Mouse (Mus musculus) urinary bladder, postnatal 4 days (tissue): ENCODE measurements around the gene Hipk2.
A peak's percentile ranks its signal among the peaks of the same experiment; 100 is the strongest.

Experiments used
- DNase-seq, 2 experiments: peaks; one replicate each; pipeline ENCODE4 v3.0.0; 2021 to 2022; ENCODE audit warnings: low spot score in 2 of 2

Gene Hipk2

GRCm38 (mm10) chr6:38867291-38867690, 8.7 kb downstream of the Hipk2 start:
- no peak for DNase-seq

GRCm38 (mm10) chr6:38866761-38867160, 9.2 kb downstream of the Hipk2 start:
- DNase-seq, result no peak

DNA sequence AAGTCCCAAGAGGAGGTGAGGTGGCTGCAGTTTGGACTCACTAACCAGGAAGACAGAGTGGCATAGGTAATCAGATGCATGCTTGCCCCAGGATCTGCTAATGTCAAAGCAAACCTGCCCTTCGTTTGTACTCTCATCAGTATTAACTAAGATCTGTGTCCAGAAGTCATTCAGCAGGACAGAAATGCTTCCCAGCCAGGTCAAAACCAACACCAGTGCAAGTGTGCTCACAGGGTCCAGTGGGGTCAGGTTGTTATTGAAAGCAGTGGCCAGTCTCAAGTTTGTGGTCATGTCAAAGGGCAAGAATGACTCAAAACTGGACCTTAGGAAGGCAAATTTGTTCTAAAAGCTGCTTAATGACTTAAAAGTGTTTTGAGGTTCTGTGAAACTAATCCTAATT, 9.6 kb downstream of the Hipk2 start:
- no peak for DNase-seq

GRCm38 (mm10) chr6:38865805-38866204, 10.2 kb downstream of the Hipk2 start:
- DNase-seq, result no peak

GRCm38 (mm10) chr6:38863595-38863994, 12.4 kb downstream of the Hipk2 start:
- DNase-seq, result no peak

GRCm38 (mm10) chr6:38860301-38860700, 15.7 kb downstream of the Hipk2 start:
- no peak for DNase-seq

DNA sequence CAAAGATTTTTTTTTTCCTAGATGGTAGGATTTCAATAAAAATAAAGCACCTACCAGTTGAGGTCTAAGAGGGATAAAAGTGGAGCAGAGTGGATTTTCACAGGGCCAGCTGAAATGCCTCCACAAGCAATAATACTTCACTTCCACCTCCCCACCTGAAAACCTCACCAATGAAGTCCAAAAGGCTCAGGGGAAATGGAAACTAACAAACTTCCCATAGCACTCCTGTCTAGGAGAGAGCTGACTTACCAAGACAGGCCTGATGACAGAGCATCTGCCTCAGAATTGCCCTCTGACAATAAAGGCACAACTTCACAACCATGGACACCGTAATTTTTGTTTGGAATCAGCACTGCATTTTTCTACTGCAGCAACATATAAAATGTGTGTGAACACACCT, 16.1 kb downstream of the Hipk2 start:
- no peak for DNase-seq

GRCm38 (mm10) chr6:38853561-38853992, 22.4 kb downstream of the Hipk2 start:
- DNase-seq, result no peak

DNA sequence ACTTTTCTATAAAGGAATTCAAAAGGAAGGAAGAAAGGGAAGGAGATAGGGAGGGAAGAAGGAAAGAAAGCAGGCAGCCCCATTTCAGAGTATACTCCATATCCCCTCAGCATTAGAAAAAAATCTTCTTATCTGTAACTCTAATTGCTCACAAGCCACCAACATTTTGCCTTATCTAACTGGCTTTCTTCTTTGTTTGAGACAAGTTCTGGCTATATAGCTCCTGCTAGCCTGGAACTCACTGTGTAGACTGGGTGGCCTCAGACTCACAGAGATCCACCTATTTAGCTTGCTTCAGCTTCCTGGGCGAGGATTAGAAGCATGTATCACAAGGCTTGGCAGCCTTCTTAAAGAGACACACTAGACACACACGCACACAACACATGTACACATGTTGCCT, 24.2 kb downstream of the Hipk2 start:
- DNase-seq, result peak in 1 of 2 experiments; percentile 7

- peak in 1 of 2 experiments; percentile 5 for DNase-seq
Measured at GRCm38 (mm10) chr6:38850715-38851259, 25.2 kb downstream of the Hipk2 start.

- DNase-seq, result no peak
Measured at GRCm38 (mm10) chr6:38847958-38848910, 27.7 kb downstream of the Hipk2 start.

- peak in 1 of 2 experiments; percentile 10 for DNase-seq
Measured at GRCm38 (mm10) chr6:38847447-38847846, 28.5 kb downstream of the Hipk2 start.

DNA sequence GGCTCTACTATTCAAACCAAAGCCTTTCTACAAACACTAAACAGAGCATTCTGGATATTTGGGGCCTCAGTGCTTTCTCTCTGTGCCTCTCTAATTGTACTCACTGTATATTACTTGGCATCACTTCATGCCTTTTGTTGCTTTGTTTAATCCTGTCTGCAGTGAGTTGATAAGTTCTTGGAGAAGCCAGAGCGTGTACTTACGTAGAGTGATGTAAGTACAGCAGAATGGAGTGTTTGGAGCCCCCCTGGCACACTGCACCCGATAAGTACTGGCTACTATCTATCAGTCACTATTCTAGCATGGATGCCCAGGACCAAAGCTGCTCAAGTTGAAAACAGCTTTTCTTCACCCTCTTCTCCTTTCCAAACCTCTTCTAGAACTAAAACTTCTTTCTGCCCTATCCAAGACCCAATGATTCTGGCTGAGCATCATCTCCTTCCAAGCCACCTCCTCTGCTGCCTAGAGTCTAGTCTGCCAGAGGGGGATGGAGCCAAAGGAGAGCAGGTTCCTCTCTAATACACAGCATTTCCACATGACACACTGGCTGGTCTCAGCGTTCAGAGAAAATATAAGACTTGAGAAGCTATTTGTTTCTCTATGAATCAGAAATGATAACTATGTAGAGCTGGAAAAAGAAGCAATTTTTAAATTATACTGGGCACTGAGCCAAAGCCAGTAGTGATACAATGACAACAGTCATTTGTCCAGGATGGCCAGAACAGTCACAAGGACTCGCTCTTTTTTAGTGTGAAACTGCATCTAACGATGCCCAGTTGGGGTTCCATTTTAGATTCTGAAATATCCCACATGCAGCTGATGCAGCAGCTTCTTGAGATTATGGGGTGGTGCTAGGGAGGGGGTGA, 29.4 kb downstream of the Hipk2 start:
- peak in 1 of 2 experiments; percentile 12 for DNase-seq

DNA sequence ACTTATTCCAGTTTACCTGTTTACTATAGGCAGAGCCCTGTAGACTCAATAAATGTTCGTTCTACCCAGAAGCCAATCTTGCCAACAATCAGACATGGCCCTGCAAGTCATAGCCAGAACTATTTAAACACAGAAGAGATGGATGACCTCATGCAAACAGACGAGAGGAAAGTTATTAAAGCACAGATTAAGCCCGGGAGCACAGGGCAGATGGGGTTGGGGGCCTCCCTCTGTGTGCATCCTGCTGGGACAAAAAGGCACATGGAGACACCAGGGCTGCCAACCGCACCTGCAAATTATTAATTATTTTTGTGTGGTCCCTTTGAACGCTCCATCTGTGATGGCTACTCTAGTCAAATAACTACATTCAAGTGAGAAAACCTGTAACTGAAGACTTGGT, 30.1 kb downstream of the Hipk2 start:
- DNase-seq, result peak in 1 of 2 experiments; percentile 7

DNA sequence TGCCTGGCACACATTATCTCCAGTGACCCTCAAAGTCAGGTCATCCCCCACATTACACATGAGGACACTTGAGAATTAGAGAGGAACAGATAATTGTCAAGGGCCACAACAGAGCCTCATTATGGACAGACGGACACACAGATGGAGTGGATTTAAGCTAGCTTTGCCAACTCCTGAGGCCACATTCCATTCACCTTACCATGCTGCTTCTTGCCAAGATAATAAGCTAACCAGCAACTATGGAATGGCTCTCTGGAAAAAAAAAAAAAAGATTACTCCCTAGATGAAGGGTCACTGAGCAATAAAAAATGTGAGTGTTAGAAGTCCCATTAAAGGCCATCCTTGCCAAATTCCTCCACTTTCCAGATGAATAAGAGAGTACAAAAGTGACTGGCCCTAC, 30.8 kb downstream of the Hipk2 start:
- peak in 1 of 2 experiments; percentile 8 for DNase-seq

DNA sequence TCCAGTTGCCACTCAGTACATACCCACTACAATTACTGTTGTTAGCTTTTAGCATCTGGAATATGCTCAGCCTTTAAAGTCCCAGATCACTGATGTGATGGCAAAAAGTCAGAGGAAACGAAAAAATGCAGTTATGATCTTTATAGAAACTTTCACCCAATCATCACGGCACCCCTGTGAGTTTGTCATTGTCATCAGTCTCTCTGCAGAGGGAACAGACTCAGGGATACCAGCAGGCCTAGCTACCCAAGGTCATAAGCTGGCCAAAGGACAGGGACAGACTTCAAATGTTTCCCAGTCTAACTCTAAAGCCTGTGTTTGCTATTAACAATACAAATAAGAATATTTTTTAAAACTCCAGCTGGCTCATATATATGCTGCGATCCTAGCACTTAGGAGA, 34.4 kb downstream of the Hipk2 start:
- no peak for DNase-seq

- DNase-seq, result no peak
Measured at GRCm38 (mm10) chr6:38840780-38841179, 35.2 kb downstream of the Hipk2 start.

DNA sequence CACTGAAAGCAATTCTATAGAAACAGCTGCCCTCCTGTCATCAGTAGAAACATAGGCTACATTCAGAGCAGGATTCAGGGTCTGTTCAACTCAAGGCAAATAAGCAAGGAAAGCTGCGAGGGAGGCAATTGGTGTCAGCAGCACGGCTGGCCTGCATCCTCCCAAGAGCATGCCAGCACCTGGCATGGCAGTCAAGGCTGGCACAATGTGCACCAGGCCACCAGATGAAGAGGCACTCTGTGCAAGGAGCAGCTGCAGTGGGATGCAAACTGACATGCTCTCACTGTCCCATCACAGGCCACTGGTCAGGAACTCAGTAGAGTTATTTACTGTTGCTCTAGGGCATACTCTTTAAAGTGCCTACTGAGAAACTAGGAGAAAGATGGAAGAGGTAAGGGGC, 35.6 kb downstream of the Hipk2 start:
- DNase-seq, result no peak

GRCm38 (mm10) chr6:38839891-38840290, 36.1 kb downstream of the Hipk2 start:
- DNase-seq, result no peak

DNA sequence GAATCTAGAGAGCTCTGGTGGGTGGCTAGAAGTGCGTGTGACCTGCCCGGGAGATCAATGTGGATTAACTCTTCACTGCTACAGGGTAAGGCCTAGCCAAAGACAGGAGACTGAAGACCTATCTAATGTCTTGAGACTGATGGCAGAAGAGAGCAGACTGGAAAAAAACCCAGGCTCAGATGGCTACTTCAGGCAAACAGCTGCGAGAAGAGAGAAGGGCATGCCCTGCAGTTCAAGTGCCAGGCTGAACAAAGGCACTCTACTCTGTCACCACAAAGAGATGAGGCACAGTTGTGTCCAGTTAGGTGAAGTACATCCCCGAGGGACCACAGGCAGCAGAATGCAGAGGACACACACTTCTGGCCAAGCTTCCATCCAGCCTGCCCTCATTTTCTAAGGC, 37.9 kb downstream of the Hipk2 start:
- no peak for DNase-seq

- no peak for DNase-seq
Measured at GRCm38 (mm10) chr6:38835217-38835616, 40.7 kb downstream of the Hipk2 start.

DNA sequence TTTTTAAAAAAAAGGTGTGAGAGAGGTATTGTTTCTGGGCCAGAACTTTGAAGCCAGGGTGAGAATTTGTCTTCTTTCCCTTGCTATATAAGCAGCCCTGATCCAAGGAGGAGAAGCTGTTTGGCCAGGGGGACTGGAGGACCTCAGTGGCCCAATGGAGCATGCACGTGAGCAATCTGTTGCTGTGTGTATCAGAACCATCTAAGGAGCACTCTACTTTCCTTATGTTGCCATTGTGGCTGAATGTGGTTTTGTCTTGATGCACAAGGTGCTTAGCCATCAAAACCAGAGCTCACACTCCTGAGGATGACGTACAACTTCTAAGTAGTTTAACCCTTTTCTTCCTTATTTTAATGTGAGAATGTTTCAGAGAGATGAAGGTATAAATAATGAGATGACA, 41.2 kb downstream of the Hipk2 start:
- DNase-seq, result no peak
